Mouse (Mus musculus): Measurements from ENCODE around the gene Tcl1b5. TPM values are rescaled to one million over a fixed set of nuclear protein-coding genes. Genes with fewer than 3 reads are reported as not detected.
"Not testable (repeated sequence)": the region's sequence is repeated elsewhere in the genome, so short reads cannot be mapped to it uniquely, and the experiment has no call there.

Gene Tcl1b5
- polyA plus RNA-seq, 1 experiment from 2014 or later = not detected

DNA sequence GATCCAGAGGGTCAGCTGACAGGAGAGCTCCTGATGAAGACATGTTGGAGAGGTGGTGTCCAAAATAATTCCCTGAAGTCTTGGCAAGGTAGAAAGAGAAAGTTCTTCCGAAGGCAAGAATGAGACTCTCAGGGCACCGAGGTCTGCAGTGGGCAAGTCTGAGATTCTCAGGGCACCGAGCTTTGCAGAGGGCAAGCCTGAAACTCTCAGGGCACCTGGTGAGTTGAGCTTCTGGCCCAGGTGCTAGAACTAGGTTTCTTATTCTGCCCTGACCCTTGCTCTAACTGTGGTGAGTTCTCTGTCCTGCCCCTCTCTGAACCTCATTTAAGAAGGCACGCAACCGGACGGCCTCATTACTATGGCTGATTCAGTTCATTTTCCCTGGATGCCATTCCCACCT is 14.6 kb downstream of the Tcl1b5 start, which contains the start of gene Tcl1b3:
TSS of gene Tcl1b3 (plus strand) at position 301 of the 400 bp plus-strand sequence.
- H3K4me1 ChIP-seq (ENCODE audit: control insufficient read depth, insufficient read depth, low read length); ATAC-seq (ENCODE audit: low FRiP score); H3K9ac ChIP-seq (ENCODE audit: low read length); H3K27ac ChIP-seq (ENCODE audit: low read depth, low read length); H3K4me2 ChIP-seq; H3K4me3 ChIP-seq (ENCODE audit: low read depth, low read length); H3K9me3 ChIP-seq (ENCODE audit: control insufficient read depth, low read length); DNase-seq (ENCODE audit: low spot score, missing footprints); H3K27me3 ChIP-seq (ENCODE audit: control insufficient read depth, insufficient read depth, low read length); H3K36me3 ChIP-seq (ENCODE audit: control insufficient read depth, insufficient read depth, low read length): not testable (repeated sequence)
- 93% methylated on average over 6 of the region's 6 CpGs for WGBS

DNA sequence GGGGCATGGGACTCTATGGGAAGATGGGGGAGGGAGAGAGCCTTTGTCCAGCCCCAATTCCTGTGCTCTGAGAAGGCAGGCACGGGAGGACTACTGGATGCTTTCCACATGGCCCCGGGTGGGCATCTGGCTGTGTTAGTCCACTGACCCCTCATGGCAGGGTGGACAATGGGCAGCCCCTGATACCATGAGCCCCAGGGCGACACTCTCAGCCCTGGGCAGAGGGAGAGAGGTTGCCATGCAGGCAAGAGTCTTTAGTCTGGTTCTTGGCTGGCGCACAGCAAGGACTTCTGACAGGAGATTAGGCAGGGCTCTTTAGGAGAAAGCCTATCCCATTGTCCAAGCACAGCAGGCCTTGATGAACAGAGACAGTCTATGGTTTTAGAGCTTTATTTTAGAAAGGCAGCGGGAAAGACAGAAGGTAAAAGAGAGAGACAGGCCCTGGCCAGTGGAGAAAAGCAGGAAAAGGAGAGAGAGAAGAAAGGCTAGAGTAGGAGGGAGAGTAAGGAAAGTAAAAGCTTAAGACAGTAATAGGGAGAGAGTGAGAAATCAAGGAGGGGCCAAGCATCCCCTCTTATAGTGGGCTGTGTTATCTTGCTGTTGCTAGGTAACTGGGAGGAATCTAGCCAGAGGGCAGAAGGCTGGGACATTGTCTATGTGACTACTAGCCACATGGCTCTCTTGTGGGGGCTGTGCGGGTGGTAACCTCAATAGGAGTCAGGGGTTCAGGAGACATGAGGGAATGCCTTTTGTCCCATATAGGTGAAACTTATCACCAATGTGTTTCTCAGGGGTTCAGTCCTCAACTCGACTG is 23.7 kb downstream of the Tcl1b5 start:
- not testable (repeated sequence) for H3K27me3 ChIP-seq (ENCODE audit: control insufficient read depth, insufficient read depth, low read length); H3K36me3 ChIP-seq (ENCODE audit: control insufficient read depth, insufficient read depth, low read length); H3K27ac ChIP-seq (ENCODE audit: low read depth, low read length); H3K4me3 ChIP-seq (ENCODE audit: low read depth, low read length); H3K9ac ChIP-seq (ENCODE audit: low read length); H3K4me1 ChIP-seq (ENCODE audit: control insufficient read depth, insufficient read depth, low read length); H3K4me2 ChIP-seq; H3K9me3 ChIP-seq (ENCODE audit: control insufficient read depth, low read length)
- peak; percentile 89 for DNase-seq (ENCODE audit: low spot score, missing footprints)
- ATAC-seq (ENCODE audit: low FRiP score) = peak; percentile 76
- 20% methylated on average over 7 of the region's 7 CpGs for WGBS

DNA sequence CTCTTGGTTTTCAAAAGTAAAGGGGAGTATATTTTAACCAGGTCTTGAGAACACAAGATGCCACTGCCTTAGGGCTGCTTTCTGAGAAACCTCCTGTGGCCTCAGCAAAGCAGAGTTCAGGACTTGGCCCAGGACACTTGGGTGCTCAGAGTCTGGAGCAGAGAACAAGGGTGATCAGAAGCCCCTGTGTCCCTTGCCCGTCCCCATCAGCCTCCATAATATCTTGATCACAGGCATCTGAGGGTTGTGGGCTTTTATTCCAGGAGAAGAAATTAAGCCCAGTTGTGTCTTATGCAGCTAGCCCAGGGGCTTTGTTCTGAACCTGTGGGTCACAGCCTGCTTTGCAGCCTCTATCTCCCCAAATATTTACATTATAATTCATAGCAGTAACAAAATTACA is 25.5 kb downstream of the Tcl1b5 start, which contains the start of gene Tcl1b4:
TSS of gene Tcl1b4 (plus strand) at position 301 of the 400 bp plus-strand sequence.
- WGBS = 90% methylated on average over 1 of the region's 1 CpGs
- H3K4me2 ChIP-seq; H3K4me3 ChIP-seq (ENCODE audit: low read depth, low read length); H3K9me3 ChIP-seq (ENCODE audit: control insufficient read depth, low read length); H3K9ac ChIP-seq (ENCODE audit: low read length); H3K27ac ChIP-seq (ENCODE audit: low read depth, low read length); DNase-seq (ENCODE audit: low spot score, missing footprints); H3K4me1 ChIP-seq (ENCODE audit: control insufficient read depth, insufficient read depth, low read length); ATAC-seq (ENCODE audit: low FRiP score); H3K27me3 ChIP-seq (ENCODE audit: control insufficient read depth, insufficient read depth, low read length); H3K36me3 ChIP-seq (ENCODE audit: control insufficient read depth, insufficient read depth, low read length): not testable (repeated sequence)

DNA sequence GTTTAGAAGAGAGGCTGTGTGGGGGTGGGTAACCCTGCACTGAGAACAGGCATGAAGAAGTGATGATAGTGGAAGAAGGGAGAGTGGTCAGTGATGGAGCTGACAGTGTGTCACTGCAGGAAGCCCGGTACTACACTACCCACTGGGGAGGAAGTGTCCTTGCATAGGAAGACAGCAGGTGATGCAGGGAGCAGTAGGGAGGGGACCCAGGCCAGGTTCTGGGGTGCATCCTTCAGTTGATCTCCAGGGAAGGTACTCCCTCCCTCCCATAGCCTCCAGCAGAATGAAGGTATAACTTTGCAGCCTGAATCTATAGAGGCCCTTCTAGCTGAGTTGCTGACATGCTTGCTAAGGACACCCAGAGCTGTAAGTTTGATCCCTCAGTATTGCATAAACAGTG is 30.9 kb downstream of the Tcl1b5 start:
- WGBS = 90% methylated on average over 1 of the region's 1 CpGs
- no peak overlapping the region for H3K27ac ChIP-seq (ENCODE audit: low read depth, low read length)
- no peak for DNase-seq (ENCODE audit: low spot score, missing footprints)
- H3K27me3 ChIP-seq (ENCODE audit: control insufficient read depth, insufficient read depth, low read length) = no peaks in the 10 kb centered on the region
- no peaks in the 10 kb centered on the region for H3K36me3 ChIP-seq (ENCODE audit: control insufficient read depth, insufficient read depth, low read length)
- ATAC-seq (ENCODE audit: low FRiP score) = no peak
- no peak overlapping the region for H3K4me3 ChIP-seq (ENCODE audit: low read depth, low read length)
- H3K4me1 ChIP-seq (ENCODE audit: control insufficient read depth, insufficient read depth, low read length) = peaks cover 4% of the 10 kb centered on the region; the same call in 1 of the 2 replicates
- no peak overlapping the region for H3K4me2 ChIP-seq
- no peaks in the 10 kb centered on the region for H3K9me3 ChIP-seq (ENCODE audit: control insufficient read depth, low read length)
- H3K9ac ChIP-seq (ENCODE audit: low read length) = no peak overlapping the region

DNA sequence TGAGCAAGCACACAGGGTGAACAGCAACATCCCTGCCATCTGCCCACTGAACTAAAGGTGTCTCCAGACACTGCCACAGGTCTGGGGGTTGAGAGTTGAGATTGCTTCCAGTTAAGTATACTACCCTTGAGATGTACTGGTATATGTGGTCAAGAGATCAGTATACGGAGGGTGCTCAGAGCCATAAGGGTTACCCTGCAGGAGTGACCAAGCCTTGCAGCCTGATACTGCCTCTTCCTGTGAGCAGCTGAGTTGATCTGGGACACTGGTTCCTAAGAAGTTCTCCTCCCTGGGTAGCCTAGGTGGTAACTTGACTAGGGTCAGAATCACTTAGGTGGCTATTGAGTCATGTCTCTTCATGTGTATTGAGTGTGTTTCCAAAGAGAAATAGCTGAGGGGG is 32.3 kb downstream of the Tcl1b5 start:
- 91% methylated on average over 1 of the region's 1 CpGs for WGBS
- H3K4me3 ChIP-seq (ENCODE audit: low read depth, low read length) = no peak overlapping the region
- no peak overlapping the region for H3K9ac ChIP-seq (ENCODE audit: low read length)
- no peak overlapping the region for H3K27ac ChIP-seq (ENCODE audit: low read depth, low read length)
- no peaks in the 10 kb centered on the region for H3K9me3 ChIP-seq (ENCODE audit: control insufficient read depth, low read length)
- no peak overlapping the region for H3K4me2 ChIP-seq
- no peak for DNase-seq (ENCODE audit: low spot score, missing footprints)
- no peaks in the 10 kb centered on the region for H3K36me3 ChIP-seq (ENCODE audit: control insufficient read depth, insufficient read depth, low read length)
- H3K4me1 ChIP-seq (ENCODE audit: control insufficient read depth, insufficient read depth, low read length) = peaks cover 4% of the 10 kb centered on the region; the same call in 1 of the 2 replicates
- H3K27me3 ChIP-seq (ENCODE audit: control insufficient read depth, insufficient read depth, low read length) = no peaks in the 10 kb centered on the region
- no peak for ATAC-seq (ENCODE audit: low FRiP score)

DNA sequence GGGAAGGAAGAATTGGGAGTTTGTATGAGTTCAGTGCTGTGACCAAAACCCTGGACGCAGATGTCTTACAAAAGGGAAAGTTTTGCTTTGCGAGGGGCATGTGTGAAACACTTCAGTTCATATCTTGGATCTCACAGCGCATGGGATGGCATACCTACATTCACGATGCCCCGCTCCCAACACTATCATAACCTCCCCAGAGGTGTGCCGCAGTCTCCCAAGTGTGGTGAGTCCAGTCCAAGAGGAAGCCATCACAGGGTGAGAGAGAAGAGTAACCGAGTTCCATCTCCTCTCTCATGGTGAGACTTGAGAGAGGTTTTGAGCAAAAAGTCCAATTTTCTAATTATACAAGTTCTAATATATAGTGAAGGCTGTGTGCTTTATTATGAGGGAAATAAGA is 33.1 kb downstream of the Tcl1b5 start:
- Histone ChIP-seq H3K9ac (ENCODE audit: low read length) (no peak overlapping the region), H3K4me2 (no peak overlapping the region), H3K4me3 (ENCODE audit: low read depth, low read length) (no peak overlapping the region), H3K9me3 (ENCODE audit: control insufficient read depth, low read length) (no peaks in the 10 kb centered on the region), H3K27ac (ENCODE audit: low read depth, low read length) (no peak overlapping the region), H3K36me3 (ENCODE audit: control insufficient read depth, insufficient read depth, low read length) (no peaks in the 10 kb centered on the region), H3K4me1 (ENCODE audit: control insufficient read depth, insufficient read depth, low read length) (peaks cover 4% of the 10 kb centered on the region; the same call in 1 of the 2 replicates), H3K27me3 (ENCODE audit: control insufficient read depth, insufficient read depth, low read length) (no peaks in the 10 kb centered on the region)
- no peak for ATAC-seq (ENCODE audit: low FRiP score)
- 95% methylated on average over 7 of the region's 7 CpGs for WGBS
- DNase-seq (ENCODE audit: low spot score, missing footprints) = no peak

DNA sequence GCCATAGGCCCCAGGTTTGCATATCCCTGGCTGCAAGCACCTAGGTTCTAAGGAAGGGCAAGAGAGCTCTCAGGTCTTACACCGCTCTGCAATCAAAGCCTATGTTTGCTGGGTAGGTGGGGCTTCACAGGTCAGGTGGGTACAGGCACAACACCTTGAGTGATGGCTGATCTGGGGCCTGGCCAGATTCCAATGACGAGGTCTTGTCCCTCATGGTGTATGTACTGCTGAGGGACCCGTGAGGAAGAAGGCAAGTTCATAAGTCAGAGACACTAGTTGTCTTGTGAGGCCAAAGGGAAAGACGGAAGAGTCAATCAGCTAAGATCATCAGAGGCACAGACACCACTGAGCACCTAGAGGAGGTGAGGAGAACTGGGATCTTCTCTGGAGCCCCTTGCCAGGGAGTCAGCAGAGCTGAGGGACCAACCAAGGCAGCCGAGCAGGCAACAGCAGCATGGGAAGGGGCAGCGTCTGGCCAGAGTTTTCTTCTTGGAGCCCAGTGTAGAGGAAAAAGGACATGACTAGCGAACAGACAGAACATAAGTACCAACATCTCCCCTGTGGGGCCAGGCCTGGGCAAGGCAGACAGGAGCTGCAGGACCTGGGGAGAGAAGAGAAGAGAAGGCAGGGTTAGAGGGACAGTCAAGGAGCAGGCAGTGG is 41.1 kb downstream of the Tcl1b5 start:
- H3K4me2 ChIP-seq = no peak overlapping the region
- H3K4me3 ChIP-seq (ENCODE audit: low read depth, low read length) = no peak overlapping the region
- 92% methylated on average over 7 of the region's 7 CpGs for WGBS
- no peak overlapping the region for H3K9ac ChIP-seq (ENCODE audit: low read length)
- H3K36me3 ChIP-seq (ENCODE audit: control insufficient read depth, insufficient read depth, low read length) = no peaks in the 10 kb centered on the region
- no peaks in the 10 kb centered on the region for H3K27me3 ChIP-seq (ENCODE audit: control insufficient read depth, insufficient read depth, low read length)
- DNase-seq (ENCODE audit: low spot score, missing footprints) = no peak
- H3K27ac ChIP-seq (ENCODE audit: low read depth, low read length) = no peak overlapping the region
- no peak for ATAC-seq (ENCODE audit: low FRiP score)
- no peaks in the 10 kb centered on the region for H3K9me3 ChIP-seq (ENCODE audit: control insufficient read depth, low read length)
- H3K4me1 ChIP-seq (ENCODE audit: control insufficient read depth, insufficient read depth, low read length) = no peaks in the 10 kb centered on the region

DNA sequence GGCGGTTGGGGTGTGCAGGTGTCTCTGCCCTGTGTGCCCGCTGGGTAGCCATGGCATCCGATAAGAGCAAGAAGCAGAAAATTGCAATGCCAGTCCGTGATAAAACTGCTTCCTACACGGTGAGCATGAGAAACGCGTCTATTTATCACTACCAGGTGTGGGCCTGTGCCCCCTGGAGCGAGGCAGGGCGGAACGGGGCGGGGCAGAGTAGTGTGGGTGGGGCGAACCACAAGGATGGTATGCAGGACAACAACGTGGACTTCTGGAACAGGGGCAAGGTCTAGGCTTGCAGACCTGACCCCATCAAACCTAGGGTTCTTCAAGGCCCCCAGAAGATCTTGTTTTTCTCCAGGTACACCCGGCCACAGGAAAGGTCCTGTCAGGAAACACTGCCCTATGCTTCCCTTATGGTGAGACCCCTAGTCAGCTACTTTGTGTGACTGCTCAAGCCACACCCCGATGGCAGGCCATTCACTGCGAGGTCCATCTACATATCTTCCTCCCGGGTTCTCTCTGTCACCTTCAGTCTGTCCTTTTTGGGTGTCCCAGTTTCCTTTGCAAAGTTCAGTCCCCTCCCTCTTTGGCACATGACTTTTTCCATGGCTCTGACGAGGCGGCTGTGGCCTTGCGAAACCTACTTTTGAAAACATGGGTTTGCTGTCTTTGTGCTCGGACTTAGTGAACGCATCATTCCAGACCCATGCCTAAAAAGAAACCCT is 46.6 kb downstream of the Tcl1b5 start, which contains the start of gene Tcl1:
TSS of gene Tcl1 (minus strand) at position 193 of the 719 bp plus-strand sequence.
- WGBS = 91% methylated on average over 22 of the region's 22 CpGs

More for the DNA sequence above, 46.6 kb downstream of the Tcl1b5 start, which contains the start of gene Tcl1:
- no peaks in the 10 kb centered on the region for H3K27me3 ChIP-seq (ENCODE audit: control insufficient read depth, insufficient read depth, low read length)
- H3K36me3 ChIP-seq (ENCODE audit: control insufficient read depth, insufficient read depth, low read length) = no peaks in the 10 kb centered on the region
- no peak within 1 kb of the TSS for H3K4me3 ChIP-seq (ENCODE audit: low read depth, low read length)
- no peak within 1 kb of the TSS for H3K27ac ChIP-seq (ENCODE audit: low read depth, low read length)
- no peak for ATAC-seq (ENCODE audit: low FRiP score)
- H3K9me3 ChIP-seq (ENCODE audit: control insufficient read depth, low read length) = no peaks in the 10 kb centered on the region
- DNase-seq (ENCODE audit: low spot score, missing footprints) = no peak
- H3K9ac ChIP-seq (ENCODE audit: low read length) = no peak within 1 kb of the TSS
- H3K4me1 ChIP-seq (ENCODE audit: control insufficient read depth, insufficient read depth, low read length) = peaks cover 5% of the 10 kb centered on the region; the same call in 1 of the 2 replicates
- H3K4me2 ChIP-seq = no peak within 1 kb of the TSS
